Mouse (Mus musculus): ENCODE data around the gene Dnmt1. TPM values are rescaled to one million over a fixed set of nuclear protein-coding genes. Genes with fewer than 3 reads are reported as not detected.

Gene Dnmt1
- polyA plus RNA-seq, 1 experiment from 2014 or later, result 85.1 TPM

- ATAC-seq (replicated peaks; ENCODE audit: low FRiP score), result no peak
These were observed 83.2 kb downstream of the Dnmt1 start for GRCm38 (mm10) chr9:20876318-20877117.

DNA sequence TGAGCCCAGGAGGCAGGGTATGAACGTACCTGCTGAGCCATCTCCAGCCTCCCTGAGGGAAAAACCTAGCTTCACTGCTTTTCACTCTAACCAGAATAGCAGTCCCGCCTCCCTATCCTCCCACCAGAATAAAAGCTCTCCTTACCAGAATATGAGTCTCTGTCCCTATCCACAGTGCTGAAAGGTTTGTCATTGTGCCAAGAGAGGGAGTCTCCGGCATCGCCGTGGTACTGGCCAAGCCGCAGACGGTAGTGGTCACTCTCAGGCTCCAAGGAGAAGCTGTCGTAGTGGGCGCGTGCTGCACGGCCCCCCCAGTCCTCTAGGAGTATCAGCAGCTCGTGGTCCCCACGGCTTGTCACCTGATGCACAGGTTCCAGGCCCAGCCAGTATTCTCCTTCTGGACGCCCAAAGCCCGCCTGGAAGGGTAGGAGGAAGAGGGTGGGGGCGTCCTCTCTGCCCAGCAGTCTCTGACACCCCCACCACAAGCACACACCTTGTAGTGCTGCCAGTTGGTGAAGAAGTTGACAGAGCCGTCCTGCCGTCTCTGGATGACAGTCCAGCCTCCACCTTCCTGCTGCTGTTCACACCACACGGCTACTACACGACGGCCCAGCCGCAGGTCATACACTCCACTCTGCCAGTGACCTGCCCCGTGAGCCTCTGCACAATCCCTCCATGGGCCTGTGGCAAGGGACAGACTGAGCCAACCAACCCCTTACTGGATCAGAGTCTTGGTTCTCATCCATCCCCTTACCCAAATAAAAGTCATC is 84.5 kb downstream of the Dnmt1 start:
- Histone ChIP-seq H3K4me1 (replicated peaks; ENCODE audit: control insufficient read depth, insufficient read depth, low read length) (peaks cover 16% of the 10 kb centered on the region), H3K4me3 (ENCODE audit: low read depth, low read length) (no peak overlapping the region), H3K27ac (ENCODE audit: low read depth, low read length) (no peak overlapping the region), H3K9me3 (ENCODE audit: control insufficient read depth, low read length) (no peaks in the 10 kb centered on the region), H3K36me3 (ENCODE audit: control insufficient read depth, insufficient read depth, low read length) (no peaks in the 10 kb centered on the region), H3K4me2 (no peak overlapping the region), H3K9ac (ENCODE audit: low read depth, low read length) (no peak overlapping the region), H3K27me3 (replicated peaks; ENCODE audit: control insufficient read depth, insufficient read depth, low read length) (no peaks in the 10 kb centered on the region; the same call in 1 of the 2 replicates)
- DNase-seq (ENCODE audit: low spot score) (no peak), ATAC-seq (replicated peaks; ENCODE audit: low FRiP score) (no peak)
- WGBS, result 70% methylated on average over 23 of the region's 23 CpGs

More at GRCm38 (mm10) chr9:20876318-20877117, 83.2 kb downstream of the Dnmt1 start:
- Histone ChIP-seq H3K9me3 (ENCODE audit: control insufficient read depth, low read length) (no peaks in the 10 kb centered on the region), H3K36me3 (ENCODE audit: control insufficient read depth, insufficient read depth, low read length) (no peaks in the 10 kb centered on the region), H3K9ac (ENCODE audit: low read depth, low read length) (no peak overlapping the region), H3K27ac (ENCODE audit: low read depth, low read length) (no peak overlapping the region), H3K4me3 (ENCODE audit: low read depth, low read length) (no peak overlapping the region), H3K4me1 (replicated peaks; ENCODE audit: control insufficient read depth, insufficient read depth, low read length) (peaks cover 16% of the 10 kb centered on the region), H3K4me2 (no peak overlapping the region), H3K27me3 (replicated peaks; ENCODE audit: control insufficient read depth, insufficient read depth, low read length) (no peaks in the 10 kb centered on the region)
- DNase-seq (ENCODE audit: low spot score), result no peak
- 68% methylated on average over 8 of the region's 9 CpGs for WGBS

DNA sequence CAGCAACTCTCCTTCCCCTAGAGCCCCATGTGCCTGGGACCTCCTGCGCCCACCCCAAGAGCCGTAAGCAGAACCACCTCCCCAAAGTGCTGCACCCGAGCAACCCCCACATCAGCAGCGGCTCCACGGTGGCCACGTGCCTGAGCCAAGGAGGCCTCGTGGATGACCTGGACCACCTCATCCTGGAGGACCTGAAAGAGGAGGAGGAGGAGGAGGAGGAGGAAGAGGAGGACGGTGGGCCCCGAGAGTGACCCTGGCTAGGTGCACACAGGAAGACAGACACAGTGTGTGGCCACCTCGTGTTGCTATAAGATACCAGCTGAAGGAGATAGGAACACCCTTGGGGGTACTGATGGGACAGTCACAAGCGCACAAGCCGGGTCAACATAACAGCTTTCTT is 86.2 kb downstream of the Dnmt1 start:
- Histone ChIP-seq H3K27me3 (replicated peaks; ENCODE audit: control insufficient read depth, insufficient read depth, low read length) (peaks cover 11% of the 10 kb centered on the region), H3K36me3 (ENCODE audit: control insufficient read depth, insufficient read depth, low read length) (no peaks in the 10 kb centered on the region), H3K9me3 (ENCODE audit: control insufficient read depth, low read length) (no peaks in the 10 kb centered on the region), H3K4me2 (no peak overlapping the region), H3K4me3 (ENCODE audit: low read depth, low read length) (no peak overlapping the region), H3K4me1 (replicated peaks; ENCODE audit: control insufficient read depth, insufficient read depth, low read length) (0 out of 2 replicates have a peak, but pooled peaks cover 3% of the 10 kb centered on the region), H3K9ac (ENCODE audit: low read depth, low read length) (no peak overlapping the region), H3K27ac (ENCODE audit: low read depth, low read length) (no peak overlapping the region)
- WGBS, result 77% methylated on average over 12 of the region's 12 CpGs
- DNase-seq (ENCODE audit: low spot score) (no peak), ATAC-seq (replicated peaks; ENCODE audit: low FRiP score) (no peak)

GRCm38 (mm10) chr9:20872991-20873390 is 86.7 kb downstream of the Dnmt1 start:
- WGBS, result 91% methylated on average over 10 of the region's 10 CpGs
- H3K27me3 ChIP-seq (replicated peaks; ENCODE audit: control insufficient read depth, insufficient read depth, low read length), result peaks cover 16% of the 10 kb centered on the region
- H3K4me2 ChIP-seq, result no peak overlapping the region

DNA sequence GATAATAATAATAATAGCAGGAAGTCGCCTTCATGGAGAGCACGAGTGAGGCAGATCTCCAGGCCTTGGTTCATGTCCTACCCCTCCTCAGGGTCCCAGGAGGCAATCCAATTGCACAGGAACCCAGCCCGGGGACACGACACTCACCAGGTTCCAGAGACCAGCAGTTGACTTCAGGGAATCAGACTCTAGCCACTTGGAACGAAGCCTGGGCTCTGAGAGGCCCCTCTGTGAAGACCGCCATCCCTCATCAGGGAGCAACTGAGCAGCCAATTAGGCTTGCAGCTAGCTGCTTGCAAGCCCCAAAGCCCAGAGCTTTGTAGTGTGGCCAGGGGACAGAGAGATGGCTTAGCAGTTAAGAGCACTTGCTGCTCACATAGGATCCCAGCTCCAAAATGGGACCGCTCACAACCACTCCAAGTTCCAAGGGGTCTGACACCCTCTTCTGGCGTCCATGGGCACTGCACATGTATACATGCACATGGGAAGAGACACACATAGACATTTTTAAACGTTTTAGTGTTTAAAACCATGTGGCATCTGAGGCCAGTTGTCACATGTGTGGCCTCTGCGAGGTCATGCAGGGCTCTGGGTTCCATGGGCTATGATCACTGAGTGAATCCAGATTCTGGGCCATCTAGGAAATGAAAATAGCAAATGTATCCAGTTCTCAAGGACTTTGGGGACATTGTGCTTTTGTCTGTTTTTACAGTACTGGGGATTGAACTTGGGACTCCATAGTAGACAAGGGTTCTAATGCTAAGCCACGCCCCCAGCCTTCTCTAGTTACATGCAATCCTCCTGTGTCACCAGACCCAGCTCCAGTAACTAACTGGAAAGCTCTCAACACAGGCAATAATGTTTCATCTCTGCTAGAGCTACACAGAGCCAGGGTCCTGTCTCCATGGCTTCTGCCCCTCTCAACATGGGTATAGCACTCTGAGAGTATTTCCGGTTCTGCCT is 89.2 kb downstream of the Dnmt1 start:
- Histone ChIP-seq H3K9me3 (ENCODE audit: control insufficient read depth, low read length) (no peaks in the 10 kb centered on the region), H3K27me3 (replicated peaks; ENCODE audit: control insufficient read depth, insufficient read depth, low read length) (peaks cover 21% of the 10 kb centered on the region), H3K36me3 (ENCODE audit: control insufficient read depth, insufficient read depth, low read length) (no peaks in the 10 kb centered on the region), H3K4me3 (ENCODE audit: low read depth, low read length) (no peak overlapping the region), H3K9ac (ENCODE audit: low read depth, low read length) (no peak overlapping the region), H3K4me1 (replicated peaks; ENCODE audit: control insufficient read depth, insufficient read depth, low read length) (no peaks in the 10 kb centered on the region), H3K4me2 (no peak overlapping the region), H3K27ac (ENCODE audit: low read depth, low read length) (no peak overlapping the region)
- no peak for ATAC-seq (replicated peaks; ENCODE audit: low FRiP score)
- DNase-seq (ENCODE audit: low spot score), result no peak
- 75% methylated on average over 12 of the region's 12 CpGs for WGBS

More at GRCm38 (mm10) chr9:20872991-20873390, 86.7 kb downstream of the Dnmt1 start:
- no peaks in the 10 kb centered on the region for H3K36me3 ChIP-seq (ENCODE audit: control insufficient read depth, insufficient read depth, low read length)
- H3K27ac ChIP-seq (ENCODE audit: low read depth, low read length), result no peak overlapping the region
- no peak overlapping the region for H3K9ac ChIP-seq (ENCODE audit: low read depth, low read length)
- H3K4me1 ChIP-seq (replicated peaks; ENCODE audit: control insufficient read depth, insufficient read depth, low read length), result 0 out of 2 replicates have a peak, but pooled peaks cover 3% of the 10 kb centered on the region
- no peak for DNase-seq (ENCODE audit: low spot score)
- H3K4me3 ChIP-seq (ENCODE audit: low read depth, low read length), result no peak overlapping the region
- no peaks in the 10 kb centered on the region for H3K9me3 ChIP-seq (ENCODE audit: control insufficient read depth, low read length)
- ATAC-seq (replicated peaks; ENCODE audit: low FRiP score), result no peak

DNA sequence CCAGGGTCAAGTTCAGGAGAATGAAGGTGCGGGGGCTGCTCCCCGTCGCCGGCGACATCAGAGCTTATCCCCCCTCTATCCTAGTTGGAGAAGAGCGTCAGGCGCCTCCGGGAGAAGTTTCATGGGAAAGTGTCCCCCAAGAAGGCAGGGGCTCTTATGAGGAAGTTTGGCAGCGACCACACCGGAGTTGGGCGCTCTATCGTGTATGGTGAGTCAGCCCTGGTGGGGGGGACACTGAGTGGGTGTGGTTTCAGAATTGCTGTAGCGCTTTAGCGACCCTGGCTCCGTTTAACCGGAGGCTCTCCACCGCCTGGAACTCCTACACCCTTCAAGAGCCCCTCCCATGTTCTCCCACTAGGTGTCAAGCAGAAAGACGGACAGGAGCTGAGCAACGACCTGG is 90.4 kb downstream of the Dnmt1 start:
- Histone ChIP-seq H3K27ac (ENCODE audit: low read depth, low read length) (no peak overlapping the region), H3K4me3 (ENCODE audit: low read depth, low read length) (peak overlapping the region; percentile 59), H3K9me3 (ENCODE audit: control insufficient read depth, low read length) (no peaks in the 10 kb centered on the region), H3K4me1 (replicated peaks; ENCODE audit: control insufficient read depth, insufficient read depth, low read length) (no peaks in the 10 kb centered on the region), H3K27me3 (replicated peaks; ENCODE audit: control insufficient read depth, insufficient read depth, low read length) (peaks cover 21% of the 10 kb centered on the region), H3K36me3 (ENCODE audit: control insufficient read depth, insufficient read depth, low read length) (no peaks in the 10 kb centered on the region), H3K4me2 (peak overlapping the region; percentile 64), H3K9ac (ENCODE audit: low read depth, low read length) (no peak overlapping the region; the same call in 1 of the 2 replicates)
- DNase-seq (ENCODE audit: low spot score), result no peak
- 6% methylated on average over 19 of the region's 19 CpGs for WGBS
- 0 out of 2 replicates have a peak, but pooled peaks have one; percentile 27 for ATAC-seq (replicated peaks; ENCODE audit: low FRiP score)

DNA sequence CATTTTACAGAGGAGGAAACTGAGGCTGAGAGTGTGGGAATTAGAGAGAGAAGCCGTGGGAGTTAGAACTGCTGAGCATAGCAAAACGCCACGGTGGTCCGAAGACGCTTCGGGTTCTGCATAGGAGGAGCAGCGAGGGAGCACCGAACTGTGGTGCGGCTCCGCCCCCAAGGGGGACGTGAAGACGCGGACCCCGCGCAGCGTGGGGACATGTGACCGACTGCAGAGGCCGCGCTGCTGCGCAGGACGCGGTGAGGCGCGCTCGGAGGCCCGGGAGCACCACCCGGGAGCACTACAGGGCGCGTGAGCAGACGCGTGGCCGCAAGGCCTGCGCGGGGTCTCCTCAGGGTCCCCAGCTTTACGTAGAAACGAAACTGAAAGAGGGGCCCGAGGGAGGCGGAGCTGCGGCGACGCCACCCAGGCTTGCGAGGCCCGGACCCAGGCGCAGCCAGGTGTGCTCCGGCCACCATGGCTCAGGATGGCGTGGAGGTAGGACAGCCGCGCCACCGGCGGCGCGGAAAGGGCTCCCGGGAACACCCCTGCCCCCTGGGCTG is 91.2 kb downstream of the Dnmt1 start, which contains the start of gene A230050P20Rik:
TSS of gene A230050P20Rik (plus strand) at position 195 of the 554 bp plus-strand sequence.
- H3K4me2 ChIP-seq, result peak within 1 kb of the TSS; percentile 64
- H3K27me3 ChIP-seq (replicated peaks; ENCODE audit: control insufficient read depth, insufficient read depth, low read length), result peaks cover 21% of the 10 kb centered on the region
- ATAC-seq (replicated peaks; ENCODE audit: low FRiP score) (peak; percentile 59), DNase-seq (ENCODE audit: low spot score) (peak; percentile 42)
- no peaks in the 10 kb centered on the region for H3K4me1 ChIP-seq (replicated peaks; ENCODE audit: control insufficient read depth, insufficient read depth, low read length)
- 7% methylated on average over 53 of the region's 53 CpGs for WGBS
- H3K9me3 ChIP-seq (ENCODE audit: control insufficient read depth, low read length), result no peaks in the 10 kb centered on the region
- no peaks in the 10 kb centered on the region for H3K36me3 ChIP-seq (ENCODE audit: control insufficient read depth, insufficient read depth, low read length)
- H3K9ac ChIP-seq (ENCODE audit: low read depth, low read length), result peak within 1 kb of the TSS; percentile 36
- peak within 1 kb of the TSS; percentile 59 for H3K4me3 ChIP-seq (ENCODE audit: low read depth, low read length)
- H3K27ac ChIP-seq (ENCODE audit: low read depth, low read length), result no peak within 1 kb of the TSS

- Histone ChIP-seq H3K27ac (ENCODE audit: low read depth, low read length) (no peak overlapping the region), H3K4me2 (no peak overlapping the region), H3K4me3 (ENCODE audit: low read depth, low read length) (no peak overlapping the region), H3K9ac (ENCODE audit: low read depth, low read length) (no peak overlapping the region), H3K36me3 (ENCODE audit: control insufficient read depth, insufficient read depth, low read length) (no peaks in the 10 kb centered on the region), H3K27me3 (replicated peaks; ENCODE audit: control insufficient read depth, insufficient read depth, low read length) (peaks cover 21% of the 10 kb centered on the region), H3K4me1 (replicated peaks; ENCODE audit: control insufficient read depth, insufficient read depth, low read length) (no peaks in the 10 kb centered on the region), H3K9me3 (ENCODE audit: control insufficient read depth, low read length) (no peaks in the 10 kb centered on the region)
- DNase-seq (ENCODE audit: low spot score) (no peak), ATAC-seq (replicated peaks; ENCODE audit: low FRiP score) (no peak)
- WGBS, result 56% methylated on average over 3 of the region's 3 CpGs
These were observed 92.8 kb downstream of the Dnmt1 start for GRCm38 (mm10) chr9:20866879-20867278.

Measured in liver, embryonic 11.5 days (tissue).